Mouse (Mus musculus) urinary bladder, postnatal 10 days (tissue): Measurements from ENCODE around the gene Hist4h4.

Source experiments
- DNase-seq: peaks from one replicate; pipeline ENCODE4 v3.0.0; 2022; ENCODE audit warnings: low spot score

The Hist4h4 gene

GRCm38 (mm10) chr6:136782146-136782545 is 22.1 kb downstream of the Hist4h4 start:
- DNase-seq: no peak

GRCm38 (mm10) chr6:136781377-136781986 is 22.7 kb downstream of the Hist4h4 start, which contains the start of gene Gucy2c:
Gene Gucy2c, minus strand, starts transcription at chr6:136781765.
- DNase-seq: no peak

GRCm38 (mm10) chr6:136776392-136776791 is 27.8 kb downstream of the Hist4h4 start:
- no peak for DNase-seq

GRCm38 (mm10) chr6:136769859-136770258 is 34.4 kb downstream of the Hist4h4 start:
- DNase-seq: no peak

- DNase-seq: no peak
These were observed 35.1 kb downstream of the Hist4h4 start for GRCm38 (mm10) chr6:136769143-136769542.

GRCm38 (mm10) chr6:136763912-136764311 is 40.3 kb downstream of the Hist4h4 start:
- no peak for DNase-seq
